Mouse (Mus musculus) CD4-positive helper T cell, adult 2 months (primary cell): ENCODE data around the gene Bcas2.
A peak's percentile ranks its signal among the peaks of the same experiment; 100 is the strongest.
"Not testable (repeated sequence)": the region's sequence is repeated elsewhere in the genome, so short reads cannot be mapped to it uniquely, and the experiment has no call there.

Experiments
- DNase-seq: peaks from one replicate; pipeline ENCODE4 v3.0.0-alpha.2; 2012; ENCODE audit warnings: low read depth, missing footprints, low spot score

The Bcas2 gene

GRCm38 (mm10) chr3:103171505-103172267 lies at the start of gene Bcas2:
Gene Bcas2 (plus strand): TSS chr3:103171655.
- peak; percentile 98 for DNase-seq

- DNase-seq: no peak
These were observed 47.8 kb upstream of the Bcas2 start for GRCm38 (mm10) chr3:103123636-103124035.

DNA sequence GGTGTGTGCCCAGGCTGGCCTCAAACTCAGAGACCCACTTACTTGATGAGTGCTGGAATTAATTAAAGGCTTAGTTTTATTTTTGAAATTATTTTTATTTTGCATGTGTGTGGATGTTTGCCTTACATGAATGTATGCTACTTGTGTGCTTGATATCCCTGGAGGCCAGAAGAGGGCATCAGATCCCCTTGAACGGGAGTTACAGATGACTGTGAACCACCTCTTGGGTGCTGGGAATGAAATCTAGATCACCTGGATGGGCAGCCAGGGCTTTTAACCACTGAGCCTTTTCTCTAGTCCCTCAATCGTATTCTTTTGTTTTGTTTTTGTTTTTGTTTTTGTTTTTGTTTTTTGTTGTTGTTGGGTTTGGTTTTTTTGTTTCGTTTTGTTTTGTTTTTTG lies 45.3 kb upstream of the Bcas2 start:
- no peak for DNase-seq

DNA sequence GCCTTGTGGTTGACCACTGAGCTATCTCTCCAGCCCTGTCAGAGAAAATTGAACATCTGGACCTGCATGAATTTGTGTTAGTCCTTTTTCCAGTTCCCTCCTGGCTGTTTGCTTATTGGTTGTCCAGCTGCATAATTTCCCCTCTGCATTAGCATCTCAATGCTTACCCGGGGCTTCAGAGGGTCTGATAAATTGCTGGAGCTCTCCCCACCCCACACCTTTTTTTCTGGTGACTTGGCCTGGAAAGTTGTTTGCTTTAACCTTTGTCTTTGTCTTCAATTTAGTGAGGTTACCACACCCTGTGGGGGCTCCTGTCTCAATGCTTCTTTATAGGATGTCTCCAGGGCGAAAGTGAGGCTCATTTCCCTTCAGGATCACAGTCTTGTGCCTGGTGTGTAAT lies 44.3 kb upstream of the Bcas2 start:
- no peak for DNase-seq

- DNase-seq: no peak
These were observed 43.7 kb upstream of the Bcas2 start for GRCm38 (mm10) chr3:103127721-103128120.

GRCm38 (mm10) chr3:103128251-103128650 lies 43.2 kb upstream of the Bcas2 start:
- no peak for DNase-seq

GRCm38 (mm10) chr3:103129367-103130159 lies 41.9 kb upstream of the Bcas2 start:
- DNase-seq: no peak

DNA sequence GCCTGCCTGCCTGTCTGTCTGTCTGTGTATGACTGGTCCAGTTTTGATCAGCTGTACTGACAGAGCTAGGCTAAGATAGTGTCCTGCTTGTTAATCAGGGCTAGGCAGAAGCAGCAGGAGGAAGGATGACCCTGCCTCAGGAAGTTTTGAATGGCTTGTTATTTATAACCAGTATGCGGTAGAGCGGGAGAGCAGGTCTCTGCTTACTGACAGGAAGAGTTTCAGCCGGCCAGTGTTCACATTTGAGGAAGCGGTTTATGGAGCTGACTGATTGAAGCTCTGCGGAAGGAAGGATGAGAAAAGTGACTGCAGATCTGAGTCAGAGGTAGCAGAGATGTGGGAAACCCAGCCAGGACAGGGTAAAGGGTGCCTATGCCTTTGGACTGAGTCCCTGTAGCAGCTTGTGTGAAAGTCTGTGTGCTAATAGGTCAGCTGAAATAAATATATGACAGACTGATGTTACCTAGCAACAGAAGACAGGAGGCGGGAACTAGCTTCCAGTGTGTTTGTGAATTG lies 41.2 kb upstream of the Bcas2 start:
- DNase-seq: peak; percentile 24

DNA sequence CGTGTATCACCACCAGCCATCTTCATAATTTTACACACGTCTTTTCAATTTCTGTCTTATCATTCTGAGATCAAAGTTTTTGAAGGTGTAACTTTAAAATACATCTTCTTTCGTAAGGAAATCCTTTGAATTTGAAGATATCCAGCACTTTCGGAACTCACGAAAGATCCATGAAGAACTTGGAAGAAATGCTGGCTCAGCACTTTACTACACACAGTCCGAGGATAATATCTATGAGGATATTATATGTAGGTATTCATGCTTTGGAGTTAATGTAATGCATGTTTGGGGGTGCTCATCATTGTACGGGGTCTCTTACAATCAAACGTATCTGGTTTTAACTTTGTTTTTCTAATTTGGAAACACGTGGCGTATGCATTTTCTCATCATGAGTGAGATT lies 38.4 kb upstream of the Bcas2 start:
- no peak for DNase-seq

GRCm38 (mm10) chr3:103136414-103137077 lies 34.9 kb upstream of the Bcas2 start:
- DNase-seq: no peak

GRCm38 (mm10) chr3:103139047-103139446 lies 32.4 kb upstream of the Bcas2 start:
- DNase-seq: no peak

GRCm38 (mm10) chr3:103140095-103140838 lies 31.2 kb upstream of the Bcas2 start:
- DNase-seq: not testable (repeated sequence)

DNA sequence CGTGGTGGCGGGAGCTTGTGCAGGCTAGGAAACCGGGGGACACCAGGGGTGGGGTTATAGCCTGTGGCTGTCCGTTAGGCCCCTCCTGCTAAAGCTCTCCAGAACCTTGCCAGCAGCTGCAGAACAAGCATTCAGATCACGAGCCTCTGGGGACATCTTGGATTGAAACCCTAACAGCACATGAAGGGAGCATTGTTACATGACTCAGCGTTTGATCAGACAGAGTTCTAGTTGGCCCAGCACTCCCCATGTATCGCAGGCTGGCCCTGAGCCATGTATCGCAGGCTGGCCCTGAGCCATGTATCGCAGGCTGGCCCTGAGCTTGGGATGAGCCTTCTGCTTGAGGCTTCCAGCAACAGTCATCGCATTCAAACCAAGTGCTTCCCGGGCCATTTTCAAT lies 30.2 kb upstream of the Bcas2 start:
- DNase-seq: no peak

GRCm38 (mm10) chr3:103142366-103142765 lies 29.1 kb upstream of the Bcas2 start:
- no peak for DNase-seq

GRCm38 (mm10) chr3:103145336-103145735 lies 26.1 kb upstream of the Bcas2 start:
- no peak for DNase-seq

GRCm38 (mm10) chr3:103145791-103146190 lies 25.7 kb upstream of the Bcas2 start:
- no peak for DNase-seq

GRCm38 (mm10) chr3:103146330-103147166 lies 24.9 kb upstream of the Bcas2 start:
- DNase-seq: no peak

DNA sequence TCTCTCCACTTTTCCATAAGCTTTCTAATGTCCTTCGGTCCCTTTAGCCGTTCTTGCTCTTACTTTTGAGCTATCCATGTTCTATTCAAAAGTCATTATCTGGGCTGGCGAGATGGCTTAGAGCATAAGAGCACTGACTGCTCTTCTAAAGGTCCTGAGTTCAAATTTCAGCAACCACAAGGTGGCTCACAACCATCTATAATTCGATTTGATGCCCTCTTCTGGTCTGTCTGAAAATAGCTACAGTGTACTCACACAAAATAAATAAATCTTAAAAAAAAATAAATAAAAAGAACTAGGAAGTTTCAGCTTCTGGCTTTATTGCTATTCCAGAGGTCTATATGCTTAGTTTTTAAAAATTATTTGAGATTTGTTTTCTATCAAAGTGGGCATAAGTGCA lies 23.7 kb upstream of the Bcas2 start:
- DNase-seq: no peak

GRCm38 (mm10) chr3:103148941-103149340 lies 22.5 kb upstream of the Bcas2 start:
- no peak for DNase-seq

DNA sequence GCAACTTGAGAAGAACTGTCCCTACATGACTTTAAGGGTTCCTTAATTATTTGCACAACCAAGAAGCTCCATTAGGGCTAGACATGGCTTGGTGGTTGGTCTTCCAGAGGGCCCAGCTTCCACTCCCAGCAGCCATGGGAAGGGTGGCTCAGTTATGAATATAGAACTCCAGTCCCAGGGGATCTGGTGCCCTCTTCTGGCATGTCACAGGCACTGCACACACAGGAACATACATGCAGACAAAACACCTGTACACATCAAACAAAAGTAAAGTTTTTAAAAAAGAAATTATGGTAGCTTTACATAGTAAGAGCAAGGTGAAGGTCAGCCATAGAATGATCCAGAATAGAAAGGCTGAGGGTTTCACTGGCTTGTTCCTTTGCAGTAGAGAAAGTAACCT lies 17.7 kb upstream of the Bcas2 start:
- DNase-seq: no peak
